Mouse (Mus musculus) forebrain, embryonic 12.5 days (tissue): ENCODE measurements at regions not wholly inside any gene's neighbourhood (a gene's known extent, or its start where the extent isn't known, plus 50 kb on each side); places are given as distances from the start of the nearest gene placed in this dataset.
A peak's percentile ranks its signal among the peaks of the same experiment; 100 is the strongest.

Source experiments
- ATAC-seq: fragments of 200-750 bp; cut with Nextera tagmentation; 2 replicates; pipeline ENCODE4 v1.8.0; 2017; ENCODE audit warnings: moderate TSS enrichment; ENCODE audit not compliant: low FRiP score
- H3K27ac ChIP-seq: fragments of 300-500 bp; sonication (generic); 2 replicates; pipeline ENCODE4 v1.5.1; 2016; ENCODE audit warnings: mild to moderate bottlenecking
- H3K27me3 ChIP-seq: fragments of 300-500 bp; sonication (generic); 2 replicates; pipeline ENCODE4 v1.6.1; 2016; ENCODE audit warnings: mild to moderate bottlenecking
- H3K36me3 ChIP-seq: fragments of 300-500 bp; sonication (generic); replicated peaks from 2 replicates; pipeline ENCODE4 v1.6.1; 2016; ENCODE audit warnings: mild to moderate bottlenecking
- H3K4me1 ChIP-seq: fragments of 300-500 bp; sonication (generic); 2 replicates; pipeline ENCODE4 v1.6.1; 2016
- H3K4me2 ChIP-seq: fragments of 300-500 bp; sonication (generic); 2 replicates; pipeline ENCODE4 v1.6.1; 2016; ENCODE audit warnings: mild to moderate bottlenecking, moderate library complexity
- H3K4me3 ChIP-seq: fragments of 300-500 bp; sonication (generic); replicated peaks from 2 replicates; pipeline ENCODE4 v1.5.1; 2016; ENCODE audit warnings: mild to moderate bottlenecking
- H3K9ac ChIP-seq: fragments of 300-500 bp; sonication (generic); 2 replicates; pipeline ENCODE4 v1.6.1; 2016; ENCODE audit warnings: mild to moderate bottlenecking
- H3K9me3 ChIP-seq: fragments of 300-500 bp; sonication (generic); 2 replicates; pipeline ENCODE4 v1.6.1; 2016
- WGBS: fragments of 180-500 bp; shearing (Covaris S2); methylation state at CpG from one replicate; pipeline ENCODE4 v1.1.7; 2016; 5-methylcytosine and 5-hydroxymethylcytosine counted together

GRCm38 (mm10) chr13:110665073-110665800, 270.4 kb downstream of the Plk2 start:
- Histone ChIP-seq H3K9ac (no peak overlapping the region), H3K27me3 (no peaks in the 10 kb centered on the region), H3K4me1 (0 out of 2 replicates have a peak, but pooled peaks cover 4% of the 10 kb centered on the region), H3K9me3 (no peaks in the 10 kb centered on the region), H3K4me3 (no peak overlapping the region), H3K36me3 (no peaks in the 10 kb centered on the region), H3K27ac (no peak overlapping the region), H3K4me2 (no peak overlapping the region)
- no peak for ATAC-seq
- 46% methylated on average over 2 of the region's 2 CpGs for whole genome bisulfite sequencing

- Histone ChIP-seq H3K27ac (no peak overlapping the region), H3K4me1 (0 out of 2 replicates have a peak, but pooled peaks cover 4% of the 10 kb centered on the region), H3K4me2 (no peak overlapping the region), H3K4me3 (no peak overlapping the region), H3K9ac (no peak overlapping the region), H3K27me3 (no peaks in the 10 kb centered on the region), H3K9me3 (no peaks in the 10 kb centered on the region), H3K36me3 (no peaks in the 10 kb centered on the region)
- ATAC-seq, result no peak
- WGBS, result 66% methylated on average over 7 of the region's 7 CpGs
These were observed 272.6 kb downstream of the Plk2 start for GRCm38 (mm10) chr13:110667276-110667956.

- no peaks in the 10 kb centered on the region for H3K9me3 ChIP-seq
- WGBS, result 72% methylated on average over 2 of the region's 2 CpGs
- ATAC-seq, result no peak
- H3K27ac ChIP-seq, result no peak overlapping the region
- H3K4me3 ChIP-seq, result no peak overlapping the region
- no peak overlapping the region for H3K4me2 ChIP-seq
- no peaks in the 10 kb centered on the region for H3K27me3 ChIP-seq
- no peak overlapping the region for H3K9ac ChIP-seq
- no peaks in the 10 kb centered on the region for H3K36me3 ChIP-seq
- H3K4me1 ChIP-seq, result no peaks in the 10 kb centered on the region
These were observed 278.7 kb downstream of the Plk2 start for GRCm38 (mm10) chr13:110673536-110673935.

GRCm38 (mm10) chr13:110683259-110684041, 288.6 kb downstream of the Plk2 start:
- no peaks in the 10 kb centered on the region for H3K27me3 ChIP-seq
- H3K9ac ChIP-seq, result no peak overlapping the region
- no peak overlapping the region for H3K4me3 ChIP-seq
- H3K9me3 ChIP-seq, result no peaks in the 10 kb centered on the region
- no peak overlapping the region for H3K4me2 ChIP-seq
- 0 out of 2 replicates have a peak, but pooled peaks have one; percentile 44 for ATAC-seq
- no peak overlapping the region for H3K27ac ChIP-seq
- H3K36me3 ChIP-seq, result no peaks in the 10 kb centered on the region
- 85% methylated on average over 11 of the region's 11 CpGs for WGBS
- H3K4me1 ChIP-seq, result no peaks in the 10 kb centered on the region

GRCm38 (mm10) chr13:110688796-110689195, 293.9 kb downstream of the Plk2 start:
- H3K27ac ChIP-seq, result no peak overlapping the region
- WGBS, result 27% methylated on average over 3 of the region's 3 CpGs
- H3K4me3 ChIP-seq, result no peak overlapping the region
- no peak overlapping the region for H3K9ac ChIP-seq
- H3K9me3 ChIP-seq, result no peaks in the 10 kb centered on the region
- H3K27me3 ChIP-seq, result no peaks in the 10 kb centered on the region
- ATAC-seq, result no peak
- H3K36me3 ChIP-seq, result no peaks in the 10 kb centered on the region
- H3K4me1 ChIP-seq, result no peaks in the 10 kb centered on the region
- no peak overlapping the region for H3K4me2 ChIP-seq

GRCm38 (mm10) chr13:110690501-110691255, 295.8 kb downstream of the Plk2 start:
- Histone ChIP-seq H3K4me1 (no peaks in the 10 kb centered on the region), H3K9ac (no peak overlapping the region), H3K4me2 (no peak overlapping the region), H3K4me3 (no peak overlapping the region), H3K27ac (no peak overlapping the region), H3K9me3 (no peaks in the 10 kb centered on the region), H3K36me3 (no peaks in the 10 kb centered on the region), H3K27me3 (no peaks in the 10 kb centered on the region)
- no peak for ATAC-seq
- WGBS, result 74% methylated on average over 10 of the region's 10 CpGs

- no peak overlapping the region for H3K27ac ChIP-seq
- 67% methylated on average over 5 of the region's 5 CpGs for WGBS
- H3K9me3 ChIP-seq, result no peaks in the 10 kb centered on the region
- H3K36me3 ChIP-seq, result no peaks in the 10 kb centered on the region
- no peaks in the 10 kb centered on the region for H3K4me1 ChIP-seq
- H3K4me3 ChIP-seq, result no peak overlapping the region
- H3K9ac ChIP-seq, result no peak overlapping the region
- no peaks in the 10 kb centered on the region for H3K27me3 ChIP-seq
- ATAC-seq, result no peak
- no peak overlapping the region for H3K4me2 ChIP-seq
These were observed 297.9 kb downstream of the Plk2 start for GRCm38 (mm10) chr13:110692696-110693095.

GRCm38 (mm10) chr13:110694876-110695275, 300.0 kb downstream of the Plk2 start:
- Histone ChIP-seq H3K27me3 (no peaks in the 10 kb centered on the region), H3K27ac (no peak overlapping the region), H3K9ac (no peak overlapping the region), H3K4me1 (no peaks in the 10 kb centered on the region), H3K4me3 (no peak overlapping the region), H3K36me3 (no peaks in the 10 kb centered on the region), H3K9me3 (no peaks in the 10 kb centered on the region), H3K4me2 (no peak overlapping the region)
- no peak for ATAC-seq
- WGBS, result 60% methylated on average over 6 of the region's 6 CpGs

- Histone ChIP-seq H3K9ac (no peak overlapping the region), H3K9me3 (no peaks in the 10 kb centered on the region), H3K4me1 (no peaks in the 10 kb centered on the region), H3K27me3 (no peaks in the 10 kb centered on the region), H3K27ac (no peak overlapping the region), H3K36me3 (no peaks in the 10 kb centered on the region), H3K4me2 (no peak overlapping the region), H3K4me3 (no peak overlapping the region)
- WGBS, result 80% methylated on average over 5 of the region's 5 CpGs
- no peak for ATAC-seq
These were observed 301.7 kb downstream of the Plk2 start for GRCm38 (mm10) chr13:110696549-110696948.

GRCm38 (mm10) chr13:110704261-110704660, 309.4 kb downstream of the Plk2 start:
- H3K9ac ChIP-seq, result no peak overlapping the region
- no peak overlapping the region for H3K4me2 ChIP-seq
- no peak overlapping the region for H3K27ac ChIP-seq
- WGBS, result 78% methylated on average over 2 of the region's 2 CpGs
- no peaks in the 10 kb centered on the region for H3K36me3 ChIP-seq
- H3K4me3 ChIP-seq, result no peak overlapping the region
- no peaks in the 10 kb centered on the region for H3K9me3 ChIP-seq
- no peaks in the 10 kb centered on the region for H3K27me3 ChIP-seq
- no peaks in the 10 kb centered on the region for H3K4me1 ChIP-seq
- no peak for ATAC-seq

GRCm38 (mm10) chr13:110710847-110711246, 316.0 kb downstream of the Plk2 start:
- Histone ChIP-seq H3K4me2 (no peak overlapping the region), H3K4me1 (no peaks in the 10 kb centered on the region), H3K9ac (no peak overlapping the region), H3K27me3 (no peaks in the 10 kb centered on the region), H3K9me3 (no peaks in the 10 kb centered on the region), H3K27ac (no peak overlapping the region), H3K36me3 (no peaks in the 10 kb centered on the region), H3K4me3 (no peak overlapping the region)
- ATAC-seq, result no peak
- WGBS, result 68% methylated on average over 4 of the region's 4 CpGs

- Histone ChIP-seq H3K9me3 (no peaks in the 10 kb centered on the region), H3K27me3 (no peaks in the 10 kb centered on the region), H3K27ac (no peak overlapping the region), H3K9ac (no peak overlapping the region), H3K36me3 (no peaks in the 10 kb centered on the region), H3K4me1 (no peaks in the 10 kb centered on the region), H3K4me2 (no peak overlapping the region), H3K4me3 (no peak overlapping the region)
- WGBS, result 65% methylated on average over 3 of the region's 3 CpGs
- no peak for ATAC-seq
These were observed 317.7 kb downstream of the Plk2 start for GRCm38 (mm10) chr13:110712527-110712926.
